Mouse (Mus musculus): ENCODE measurements at regions not wholly inside any gene's neighbourhood (a gene's known extent, or its start where the extent isn't known, plus 50 kb on each side); places are given as distances from the start of the nearest gene placed in this dataset.

DNA sequence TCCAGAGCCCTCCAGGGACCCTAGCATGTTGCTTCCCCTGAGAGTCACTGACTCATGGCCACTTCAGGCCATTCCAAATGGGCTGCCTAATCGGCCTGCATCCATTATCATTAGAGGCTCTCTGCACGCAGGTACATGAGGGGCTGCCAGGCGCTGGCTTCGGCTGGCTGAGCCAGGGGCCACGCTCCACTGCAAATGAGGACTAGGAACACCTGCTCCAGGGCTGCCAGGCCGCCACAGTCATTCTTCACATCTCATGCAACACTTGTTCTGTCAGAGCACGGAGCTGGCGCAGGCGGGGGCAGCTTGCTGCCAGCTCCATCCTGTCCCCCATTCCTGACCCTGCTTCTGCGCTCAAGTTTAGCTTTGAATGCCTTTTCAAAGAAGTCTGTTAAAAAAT, 280.7 kb upstream of the Mki67 start:
- DNase-seq: no peak

DNA sequence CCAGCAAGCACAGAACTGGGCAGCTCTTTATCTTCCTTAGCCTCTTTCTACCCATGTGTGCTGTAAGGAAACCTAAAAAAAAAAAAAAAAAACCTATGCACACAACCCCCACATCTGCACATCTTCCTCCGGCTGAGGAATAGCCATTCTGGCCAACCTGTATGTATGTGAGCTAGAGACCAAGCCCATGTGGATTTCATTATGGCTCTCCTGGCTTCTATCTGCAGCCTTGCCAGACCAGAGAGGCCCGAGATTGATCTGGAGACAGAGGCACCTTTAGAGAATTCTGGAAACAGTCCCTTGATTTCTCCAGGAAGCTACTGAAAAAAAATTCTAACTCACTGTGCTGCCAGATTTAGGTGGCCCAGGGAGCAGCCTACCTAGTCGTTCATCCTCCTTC, 281.5 kb upstream of the Mki67 start:
- DNase-seq: peak; percentile 49

DNA sequence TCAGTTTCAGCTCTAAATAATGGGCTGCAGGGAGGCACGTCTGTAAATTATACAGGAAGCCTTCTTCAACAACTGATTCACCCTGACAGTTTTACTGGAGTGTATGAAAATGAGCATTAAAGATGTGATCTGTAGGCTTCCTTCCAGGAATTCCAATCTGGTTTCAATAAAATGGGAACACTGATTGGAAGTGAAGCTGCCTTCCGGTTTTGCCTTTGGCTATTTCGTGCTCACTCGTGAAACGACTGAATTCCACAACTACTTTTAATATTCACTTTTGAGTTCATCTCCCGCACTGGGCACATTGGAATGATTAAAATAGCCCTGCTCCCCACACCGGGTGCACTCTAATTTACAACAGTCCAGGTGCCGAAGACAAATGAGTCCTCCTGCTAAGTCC, 286.2 kb upstream of the Mki67 start:
- DNase-seq: peak; percentile 68

DNA sequence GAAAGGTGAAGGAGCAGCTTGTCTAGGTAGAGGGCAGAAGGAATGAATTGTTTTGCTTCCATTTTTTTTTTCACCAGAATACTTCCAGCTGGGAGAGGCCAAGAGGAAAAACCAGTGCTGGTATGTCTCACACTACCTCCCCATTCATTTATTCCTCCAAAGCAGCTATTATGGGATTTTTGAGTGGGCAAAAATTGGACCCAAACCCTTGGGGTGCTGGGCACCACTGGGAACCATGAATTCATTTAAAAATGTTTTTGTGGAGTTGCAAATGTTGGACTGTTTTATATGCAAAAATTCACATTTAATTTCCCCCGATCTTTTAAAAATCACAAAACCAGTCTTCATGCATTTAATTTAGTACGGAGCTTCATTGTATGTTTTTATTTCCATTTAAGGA, 287.1 kb upstream of the Mki67 start:
- DNase-seq: no peak

DNA sequence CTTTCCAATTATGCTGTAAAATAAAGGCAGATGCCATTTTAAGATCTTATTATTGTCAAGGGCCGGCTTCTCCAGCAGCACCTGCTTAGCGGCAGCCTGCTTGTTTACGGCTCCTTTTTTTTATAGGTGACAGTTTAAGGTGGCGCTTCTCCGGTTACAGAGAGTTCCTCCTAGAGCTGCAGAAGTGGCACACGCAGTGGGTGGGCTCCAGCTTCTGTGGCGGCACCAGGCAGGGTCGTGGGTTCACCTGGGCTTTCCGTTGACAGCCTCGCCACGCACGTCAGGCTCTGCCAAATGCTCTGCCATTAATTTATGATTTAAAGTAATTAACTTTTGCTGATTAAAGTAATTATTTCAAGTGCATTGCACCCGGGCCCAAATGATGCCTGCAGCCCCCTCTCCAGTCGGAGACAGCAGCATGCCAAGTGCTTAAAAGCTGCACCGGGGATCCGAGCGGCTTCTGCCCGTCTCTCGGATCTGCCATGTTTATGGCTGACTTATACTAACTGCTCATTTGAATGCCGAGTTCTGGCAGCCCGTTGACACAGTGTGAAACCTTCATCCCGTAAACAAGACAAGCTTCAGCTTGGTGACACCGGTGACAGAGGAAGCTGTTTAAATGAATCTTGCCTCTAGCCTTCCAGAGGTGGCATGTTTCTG, 291.8 kb upstream of the Mki67 start:
- no peak for DNase-seq

DNA sequence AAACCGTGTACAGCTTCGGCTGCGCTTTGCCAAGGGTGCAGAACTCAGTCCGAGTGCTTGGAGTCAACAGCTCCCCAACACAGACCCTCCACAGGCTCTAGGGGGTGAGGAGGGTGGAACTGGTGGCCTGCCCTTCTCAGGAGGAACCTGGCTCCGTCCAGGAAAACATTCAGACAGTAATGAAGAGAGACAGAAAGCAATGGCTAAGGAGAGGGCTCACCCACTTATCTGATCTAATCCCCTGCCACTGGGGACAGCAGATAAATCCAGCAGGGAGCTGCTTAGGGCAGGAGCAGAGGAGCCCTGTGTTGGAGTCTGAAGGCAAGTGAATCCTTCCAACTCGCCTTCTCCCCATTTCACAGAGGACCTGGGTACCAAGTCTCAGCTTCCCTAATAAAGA, 292.3 kb upstream of the Mki67 start:
- no peak for DNase-seq

DNA sequence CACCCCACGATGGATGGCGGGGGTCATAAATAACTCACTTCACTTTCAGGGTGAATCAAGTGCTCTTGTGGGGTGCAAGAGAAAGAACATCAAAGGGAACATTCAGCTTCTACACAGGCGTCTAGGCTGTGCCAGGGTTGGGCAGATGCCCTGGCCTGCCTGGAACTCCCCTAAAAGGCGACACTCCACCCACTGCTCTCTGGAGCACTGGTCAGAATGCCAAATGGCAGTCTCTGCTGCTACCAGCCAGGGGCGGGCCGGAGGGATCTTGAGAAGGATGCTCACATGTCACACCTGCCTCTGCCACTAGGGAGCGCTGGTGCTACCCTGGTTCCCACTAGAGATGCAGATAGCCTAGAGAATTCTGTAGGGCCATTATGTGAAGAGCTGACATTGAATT, 293.9 kb upstream of the Mki67 start:
- peak; percentile 43 for DNase-seq

DNA sequence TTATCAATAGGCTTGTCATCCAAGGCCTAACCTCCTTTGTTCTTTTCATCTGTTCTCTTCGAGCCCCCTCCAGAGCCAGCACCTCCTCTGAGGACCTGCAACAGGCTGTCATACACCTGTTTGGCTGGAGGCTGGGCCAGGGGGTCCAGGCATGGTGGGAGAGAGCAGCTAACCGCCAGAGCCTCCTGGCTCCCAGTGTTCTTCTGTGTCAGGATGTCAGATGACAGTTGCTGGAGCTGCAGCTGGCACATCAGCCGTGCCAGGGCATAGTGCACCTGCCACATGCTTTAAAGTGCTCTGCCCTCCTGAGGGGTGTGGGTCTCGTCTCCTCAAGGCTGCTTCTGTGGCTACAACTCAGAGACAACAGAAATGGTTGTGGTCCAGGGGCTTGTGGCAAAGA, 298.5 kb upstream of the Mki67 start:
- DNase-seq: no peak

DNA sequence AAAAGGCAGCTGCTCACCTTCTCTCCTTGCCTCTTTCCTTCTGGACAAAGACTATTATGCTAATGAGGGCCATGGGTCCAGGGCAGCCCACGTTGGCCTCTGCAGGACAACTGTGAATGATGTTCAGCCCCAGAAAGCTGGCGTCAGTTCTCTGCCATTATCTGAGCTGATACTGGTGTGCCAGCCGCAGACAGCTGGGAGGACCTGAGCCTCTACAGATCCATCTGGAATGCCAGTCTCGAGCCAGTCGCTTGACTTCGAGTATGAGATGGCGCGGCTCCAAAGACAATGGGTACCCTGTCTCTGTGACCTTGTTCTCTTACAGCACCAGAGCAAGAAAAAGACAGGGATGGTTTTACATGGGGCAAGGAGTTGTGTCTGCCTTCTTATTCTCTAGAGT, 300.8 kb upstream of the Mki67 start:
- no peak for DNase-seq

DNA sequence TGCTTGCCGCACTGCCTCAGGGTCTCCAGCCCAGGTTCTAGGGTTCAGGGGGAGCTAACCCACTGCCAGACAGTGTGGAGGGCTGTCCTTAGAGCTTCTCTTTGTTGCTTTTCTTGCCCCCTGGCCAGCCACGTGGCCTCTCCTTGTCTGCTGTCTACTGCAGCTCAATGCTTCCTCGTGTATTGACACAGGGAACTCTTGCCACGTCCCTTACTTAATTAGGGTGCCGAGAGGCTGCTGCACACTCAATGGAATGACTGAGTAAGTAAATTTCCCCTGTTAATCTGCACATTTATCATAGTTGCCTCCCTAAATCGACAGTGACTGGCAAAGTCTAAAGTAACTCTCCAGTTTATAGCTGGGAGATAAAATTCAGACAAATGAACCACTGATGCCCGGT, 304.4 kb upstream of the Mki67 start:
- DNase-seq: no peak

DNA sequence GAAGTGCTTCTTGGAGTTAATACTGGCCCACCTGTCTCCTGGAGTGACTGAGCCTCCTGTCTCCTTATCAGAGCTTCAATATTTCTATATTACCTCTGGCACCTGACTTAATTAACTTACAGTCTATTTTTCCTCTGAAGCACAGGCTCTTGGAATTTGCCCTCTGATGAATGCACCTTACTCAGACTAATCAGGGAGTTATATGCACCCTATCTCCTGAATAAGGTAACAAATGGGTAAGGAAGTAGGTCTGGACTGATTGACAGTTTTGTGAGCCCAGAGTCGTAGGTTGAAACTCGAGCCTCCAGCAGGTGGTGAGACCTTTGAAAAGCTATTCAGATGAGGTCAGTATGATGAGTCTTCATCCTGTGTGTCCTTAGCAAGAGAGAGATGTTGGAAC, 304.9 kb upstream of the Mki67 start:
- no peak for DNase-seq

DNA sequence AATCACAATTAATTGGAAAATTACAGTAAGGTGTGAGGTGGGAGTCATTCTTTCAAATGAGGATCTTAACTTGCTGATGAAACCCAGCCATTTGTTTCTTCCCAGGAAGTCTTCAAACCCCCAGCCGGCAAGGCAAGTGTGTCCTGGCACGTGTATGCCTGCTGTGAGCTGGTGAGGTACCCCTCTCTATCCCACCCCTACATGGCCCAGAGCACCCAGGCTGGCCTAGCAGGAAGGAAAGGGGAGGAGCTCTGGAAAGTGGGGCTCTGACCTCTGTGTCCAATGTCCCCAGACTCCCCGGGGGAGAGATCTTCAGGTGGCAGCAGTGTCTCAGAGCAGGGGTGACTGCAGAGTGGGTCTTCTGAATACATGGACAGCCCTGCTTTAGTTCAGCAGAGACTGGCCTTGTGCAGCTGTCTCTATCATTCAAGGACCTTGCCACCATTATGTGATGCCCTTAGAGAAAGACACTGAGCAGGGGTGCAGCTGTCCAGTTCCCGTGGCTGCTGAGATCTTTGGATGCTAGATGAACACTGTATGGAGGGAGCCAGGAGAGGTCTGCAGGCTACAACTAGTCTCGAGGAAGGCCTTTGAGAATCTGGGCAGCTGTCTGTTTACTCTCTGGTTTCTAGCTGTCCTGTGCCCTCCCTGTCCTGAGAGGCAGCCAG, 306.8 kb upstream of the Mki67 start:
- no peak for DNase-seq

DNA sequence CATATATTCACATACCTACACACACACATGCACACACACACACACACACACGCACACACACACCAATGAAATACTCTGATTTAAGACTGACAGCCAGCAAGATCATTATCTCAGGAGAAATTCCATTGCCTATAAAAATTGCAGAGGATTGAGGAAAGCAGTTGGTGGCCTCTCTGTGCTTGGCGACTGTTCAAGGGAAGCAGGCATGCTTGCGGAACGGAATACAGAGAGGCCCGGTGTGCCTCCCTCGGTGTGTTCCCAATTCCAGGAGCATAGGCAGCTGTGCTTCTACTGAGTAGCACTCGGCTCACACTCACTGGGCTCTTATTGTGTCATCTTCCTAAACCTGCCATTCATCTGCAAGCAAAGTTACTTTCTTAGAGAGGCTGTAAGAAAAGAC, 310.3 kb upstream of the Mki67 start:
- no peak for DNase-seq

DNA sequence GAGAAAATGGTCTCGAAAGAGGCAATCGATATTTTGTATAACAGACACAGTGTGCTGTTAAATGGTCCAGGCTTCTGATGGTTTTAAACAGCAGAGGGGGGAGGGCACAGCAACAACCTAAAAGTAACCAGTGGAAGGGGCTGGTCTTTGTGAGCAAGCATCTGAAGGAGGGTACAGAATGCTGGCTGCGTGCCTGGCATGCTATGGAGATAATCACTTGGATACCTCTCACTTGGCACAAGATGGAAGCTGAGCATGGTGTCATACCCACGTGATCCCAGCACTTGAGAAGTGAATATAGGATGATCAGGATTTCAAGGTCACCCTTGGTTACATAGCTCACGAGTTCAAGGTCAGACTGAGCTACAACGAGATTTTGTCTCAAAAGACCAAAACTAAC, 315.9 kb upstream of the Mki67 start:
- DNase-seq: no peak

DNA sequence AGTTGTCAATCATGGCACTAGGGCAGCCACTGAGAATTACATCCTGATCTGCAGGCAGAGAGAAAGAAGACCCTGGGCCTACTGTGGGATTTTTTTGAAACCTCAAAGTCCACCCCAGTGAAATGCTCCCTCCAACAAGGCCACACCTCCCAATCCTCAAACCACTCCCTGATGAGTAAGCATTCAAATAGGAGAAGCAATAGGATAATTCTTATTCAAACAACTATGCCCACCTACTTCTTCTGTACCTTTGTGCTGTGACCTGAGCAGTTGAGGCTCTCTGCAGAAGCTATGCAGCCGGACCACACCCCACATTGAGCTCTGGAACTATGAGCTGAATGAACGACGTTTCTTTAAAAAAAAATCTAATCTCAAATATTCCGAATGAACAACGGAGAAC, 317.4 kb upstream of the Mki67 start:
- DNase-seq: no peak

DNA sequence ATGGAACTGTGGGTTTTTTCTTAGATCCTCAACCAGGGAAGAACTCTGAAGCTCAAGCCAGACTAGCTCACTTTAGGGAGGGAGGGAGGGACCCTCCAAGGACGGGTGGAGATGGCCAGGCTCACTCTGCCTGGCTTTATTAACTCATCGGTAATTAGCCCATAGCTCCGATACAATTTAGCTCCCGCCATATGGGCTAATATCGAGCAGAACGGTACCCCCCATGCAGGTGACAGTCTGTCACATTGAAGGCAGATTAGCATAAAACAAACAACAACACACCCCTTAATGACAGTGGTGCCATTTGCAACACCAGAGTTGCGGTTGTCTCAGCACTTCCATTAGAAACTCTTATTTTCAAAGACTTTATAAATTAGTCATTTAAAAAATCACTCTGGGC, 319.6 kb upstream of the Mki67 start:
- no peak for DNase-seq

DNA sequence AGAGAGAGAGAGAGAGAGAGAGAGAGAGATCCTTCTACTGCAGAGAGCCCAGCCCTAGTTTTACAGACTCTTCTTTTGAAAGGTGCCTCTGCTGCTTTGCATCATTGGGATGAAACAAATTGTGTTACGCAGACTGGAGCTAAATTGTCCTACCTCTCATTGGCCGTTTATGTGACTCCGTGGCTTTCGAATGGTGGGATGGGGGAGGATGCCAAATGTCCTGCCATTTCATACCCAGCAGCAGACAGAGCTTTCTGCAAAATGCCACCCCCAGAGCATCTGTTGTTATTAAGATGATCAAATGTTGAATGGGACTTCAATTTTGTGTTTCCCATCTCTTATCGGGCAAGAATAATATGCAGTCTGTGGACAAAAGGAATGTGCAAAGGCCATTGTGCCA, 321.9 kb upstream of the Mki67 start:
- DNase-seq: no peak

DNA sequence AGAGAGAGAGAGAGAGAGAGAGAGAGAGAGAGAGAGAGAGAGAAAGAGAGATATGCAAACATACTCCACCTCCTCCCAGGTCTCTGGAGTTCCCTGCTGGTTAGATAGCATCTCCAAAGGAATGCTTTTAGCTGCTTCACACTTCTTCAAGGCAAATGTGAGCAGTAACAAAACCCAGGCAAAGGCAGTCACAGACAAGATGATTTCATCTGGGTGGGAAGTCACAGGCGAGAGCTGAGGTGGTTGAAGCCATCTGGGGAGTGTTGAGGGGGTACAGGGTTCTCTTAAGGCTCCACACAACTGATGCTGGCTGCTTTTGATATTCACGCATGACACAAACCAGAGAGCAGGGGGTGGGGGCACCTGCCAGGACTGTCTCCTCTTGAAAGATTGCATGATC, 322.7 kb upstream of the Mki67 start:
- peak; percentile 12 for DNase-seq

DNA sequence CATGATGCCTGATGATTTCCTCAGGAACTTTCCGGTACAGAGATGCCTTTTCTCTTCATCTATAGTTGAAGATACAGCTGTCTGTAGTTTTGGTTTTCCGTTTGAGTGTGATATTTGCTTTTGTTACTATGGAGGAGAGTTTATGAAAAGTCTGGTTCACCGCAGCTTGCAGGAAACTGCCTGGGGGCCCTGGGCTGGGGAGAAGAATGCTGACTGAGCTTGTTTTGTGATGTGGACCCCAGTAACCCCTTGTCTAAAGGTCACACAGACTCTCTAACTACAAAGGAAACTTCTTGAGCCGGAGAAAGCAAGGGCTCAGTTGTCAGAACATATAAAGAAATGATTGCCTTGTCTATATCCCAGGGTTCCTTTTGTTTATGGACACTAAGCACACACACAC, 325.8 kb upstream of the Mki67 start:
- DNase-seq: no peak

DNA sequence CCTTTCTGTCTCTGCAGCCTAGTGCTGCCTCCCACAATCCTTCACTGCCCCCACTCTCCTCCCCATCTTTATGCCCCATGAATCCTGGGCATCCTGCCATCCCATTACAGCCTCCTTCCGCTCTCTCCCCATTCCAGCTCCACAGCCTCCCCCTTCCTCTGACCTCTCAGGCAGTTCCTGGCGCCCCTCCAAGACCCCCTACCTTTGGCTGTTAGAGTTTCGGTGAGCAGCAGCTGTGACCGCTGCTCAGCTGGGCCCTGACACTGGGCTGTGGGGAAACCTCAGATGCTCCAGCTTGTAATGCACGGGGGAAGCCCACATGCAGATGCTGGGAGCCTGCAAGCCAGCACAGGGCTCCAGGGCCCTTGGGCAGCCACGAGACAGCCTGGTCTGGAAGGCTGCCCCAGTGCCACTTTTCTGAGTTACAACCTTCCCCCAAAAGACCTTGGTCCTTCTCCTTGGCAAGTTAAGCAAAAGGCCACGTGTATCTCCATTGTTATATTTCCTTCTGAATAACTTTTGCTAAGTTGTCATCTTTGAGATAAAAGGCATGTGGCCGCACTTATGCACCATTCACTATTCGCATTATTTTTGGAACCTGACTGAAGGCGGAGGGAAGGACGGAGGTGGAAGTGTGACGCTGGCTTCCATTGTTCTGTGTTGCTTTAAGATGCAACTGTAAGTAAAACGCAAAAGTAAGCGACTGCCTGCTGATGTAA, 330.6 kb upstream of the Mki67 start:
- no peak for DNase-seq

DNA sequence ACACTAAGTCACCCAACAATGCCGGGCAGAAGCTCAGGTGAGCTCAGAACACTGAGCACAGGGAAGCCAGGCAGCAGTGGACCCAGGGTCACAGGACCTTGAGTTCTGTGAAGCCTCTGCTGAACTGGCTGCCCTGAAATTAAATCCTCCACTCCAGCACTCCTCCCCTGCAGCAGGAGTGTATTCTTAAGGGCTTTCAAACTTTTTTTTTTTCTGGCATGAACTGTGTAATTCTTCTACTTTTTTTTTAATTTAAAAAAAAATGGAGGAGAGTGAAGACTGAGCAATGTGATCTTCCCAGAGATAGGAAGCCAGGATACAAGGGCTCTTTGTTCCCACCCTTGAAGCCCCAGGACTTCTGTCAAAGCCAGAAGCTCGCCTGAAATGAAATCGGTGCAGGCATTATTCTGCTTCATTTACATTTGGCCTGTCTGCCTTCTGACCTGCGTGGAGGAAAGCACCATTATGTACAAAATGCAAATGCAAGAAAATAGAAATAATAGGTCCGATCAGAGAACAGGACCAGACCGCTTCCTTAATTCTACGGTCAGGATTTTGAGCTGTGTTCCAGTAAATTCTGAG, 331.3 kb upstream of the Mki67 start:
- peak; percentile 69 for DNase-seq

DNA sequence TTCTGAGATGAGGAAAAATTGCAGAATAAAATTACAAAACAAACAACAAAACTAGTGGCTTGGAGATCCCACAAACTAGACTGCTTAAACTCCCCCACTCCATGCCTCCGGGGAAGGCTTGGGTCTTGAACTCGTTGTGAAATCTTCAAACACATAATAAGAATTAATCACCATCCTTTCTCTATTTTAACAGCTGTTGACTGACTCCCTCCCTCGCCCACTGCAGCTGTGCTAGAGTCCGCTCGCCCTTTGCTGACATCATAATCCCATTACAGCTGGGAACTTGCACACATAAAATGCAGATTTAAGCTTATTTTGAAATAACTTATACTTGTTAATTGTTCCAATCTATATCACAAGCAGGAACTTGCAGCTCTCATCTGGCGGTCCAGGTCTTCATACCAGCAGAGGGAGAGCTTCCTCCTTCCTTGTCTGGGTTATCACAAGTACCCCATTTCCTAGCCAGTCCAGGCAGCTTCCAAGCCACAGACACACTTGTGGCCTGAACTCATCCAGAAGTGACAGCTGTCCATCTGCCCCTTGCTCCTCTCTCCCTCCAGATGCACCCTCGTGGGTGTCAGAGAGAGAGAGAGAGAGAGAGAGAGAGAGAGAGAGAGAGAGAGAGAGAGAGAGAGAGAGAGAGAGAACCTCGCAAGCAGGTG, 332.9 kb upstream of the Mki67 start:
- no peak for DNase-seq

DNA sequence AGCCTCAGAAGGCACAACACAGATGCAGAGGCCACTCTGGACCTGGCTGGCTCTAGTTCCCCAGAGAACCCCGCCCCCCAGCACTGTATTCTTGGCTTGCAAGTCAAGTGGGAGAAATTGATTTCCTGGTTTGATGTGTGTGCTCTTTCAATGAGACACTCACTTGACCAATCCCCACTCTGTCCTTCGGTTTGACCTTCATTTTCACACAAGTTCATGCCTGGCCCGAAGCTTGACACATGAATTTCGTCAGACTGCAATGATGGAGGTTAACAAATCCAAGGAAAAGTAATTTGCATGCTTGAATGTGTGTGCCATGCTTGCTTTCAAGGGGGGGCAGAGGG, 333.4 kb upstream of the Mki67 start:
- DNase-seq: no peak

DNA sequence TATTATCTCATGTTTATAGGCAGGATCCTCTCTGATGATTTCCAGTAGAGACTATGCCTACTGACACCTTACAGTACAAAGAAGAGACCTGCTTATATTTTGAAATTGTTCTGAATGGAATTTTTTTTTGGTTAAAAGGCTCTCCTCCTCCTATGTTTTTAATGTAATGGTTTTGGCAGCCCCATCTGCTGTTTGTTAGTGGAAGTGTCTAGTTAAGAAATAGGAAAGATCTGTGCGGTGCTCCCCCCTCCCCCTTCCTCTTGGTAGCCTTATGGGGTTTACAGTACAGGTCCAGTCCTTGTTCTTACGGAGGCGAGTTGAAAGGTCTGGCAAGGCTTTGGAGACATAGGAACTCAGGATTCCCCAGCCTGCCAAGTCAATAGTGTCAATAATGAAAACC, 334.0 kb upstream of the Mki67 start:
- DNase-seq: no peak

Measured in embryo, embryonic 11 days (tissue).